Mouse (Mus musculus): ENCODE measurements around the gene Cfd. TPM values are rescaled to one million over a fixed set of nuclear protein-coding genes. Genes with fewer than 3 reads are reported as not detected.

The Cfd gene
- polyA plus RNA-seq, 1 experiment from 2014 or later: not detected

GRCm38 (mm10) chr10:79853860-79854795 is 36.5 kb upstream of the Cfd start, which contains the start of gene Ptbp1:
Gene Ptbp1, plus strand, starts transcription at chr10:79854427.
- Histone ChIP-seq H3K9ac (ENCODE audit: low read depth, low read length) (peak within 1 kb of the TSS; percentile 97), H3K4me1 (ENCODE audit: control insufficient read depth, insufficient read depth, low read depth, low read length) (peaks cover 54% of the 10 kb centered on the region), H3K36me3 (ENCODE audit: control insufficient read depth, insufficient read depth, low read length) (peaks cover under 1% of the 10 kb centered on the region), H3K4me3 (ENCODE audit: low read length) (peak within 1 kb of the TSS; percentile 93), H3K9me3 (ENCODE audit: control insufficient read depth, low read length) (no peaks in the 10 kb centered on the region), H3K27me3 (replicated peaks; ENCODE audit: control insufficient read depth, insufficient read depth, low read length) (no peaks in the 10 kb centered on the region), H3K27ac (ENCODE audit: low read depth, low read length) (peak within 1 kb of the TSS; percentile 100), H3K4me2 (ENCODE audit: low read length) (peak within 1 kb of the TSS; percentile 76)
- WGBS: under 1% methylated on average over 74 of the region's 75 CpGs
- peak; percentile 95 for ATAC-seq

- Histone ChIP-seq H3K4me2 (ENCODE audit: low read length) (peak overlapping the region; percentile 76), H3K36me3 (ENCODE audit: control insufficient read depth, insufficient read depth, low read length) (peaks cover 9% of the 10 kb centered on the region), H3K9me3 (ENCODE audit: control insufficient read depth, low read length) (no peaks in the 10 kb centered on the region), H3K4me1 (ENCODE audit: control insufficient read depth, insufficient read depth, low read depth, low read length) (peaks cover 61% of the 10 kb centered on the region), H3K27me3 (replicated peaks; ENCODE audit: control insufficient read depth, insufficient read depth, low read length) (no peaks in the 10 kb centered on the region), H3K9ac (ENCODE audit: low read depth, low read length) (peak overlapping the region; percentile 97), H3K27ac (ENCODE audit: low read depth, low read length) (peak overlapping the region; percentile 100), H3K4me3 (ENCODE audit: low read length) (peak overlapping the region; percentile 93)
- WGBS: under 1% methylated on average over 82 of the region's 83 CpGs
- ATAC-seq: peak; percentile 6
Observed at GRCm38 (mm10) chr10:79854801-79855541, 35.7 kb upstream of the Cfd start.

GRCm38 (mm10) chr10:79855558-79856184 is 35.0 kb upstream of the Cfd start:
- Histone ChIP-seq H3K4me2 (ENCODE audit: low read length) (peak overlapping the region; percentile 76), H3K27me3 (replicated peaks; ENCODE audit: control insufficient read depth, insufficient read depth, low read length) (no peaks in the 10 kb centered on the region), H3K4me1 (ENCODE audit: control insufficient read depth, insufficient read depth, low read depth, low read length) (peaks cover 61% of the 10 kb centered on the region), H3K27ac (ENCODE audit: low read depth, low read length) (peak overlapping the region; percentile 100), H3K9ac (ENCODE audit: low read depth, low read length) (peak overlapping the region; percentile 97), H3K4me3 (ENCODE audit: low read length) (peak overlapping the region; percentile 93), H3K9me3 (ENCODE audit: control insufficient read depth, low read length) (no peaks in the 10 kb centered on the region), H3K36me3 (ENCODE audit: control insufficient read depth, insufficient read depth, low read length) (peaks cover 16% of the 10 kb centered on the region)
- ATAC-seq: no peak
- WGBS: 2% methylated on average over 10 of the region's 10 CpGs

- H3K9me3 ChIP-seq (ENCODE audit: control insufficient read depth, low read length): no peaks in the 10 kb centered on the region
- ATAC-seq: no peak
- peak overlapping the region; percentile 76 for H3K4me2 ChIP-seq (ENCODE audit: low read length)
- peak overlapping the region; percentile 93 for H3K4me3 ChIP-seq (ENCODE audit: low read length)
- H3K27ac ChIP-seq (ENCODE audit: low read depth, low read length): peak overlapping the region; percentile 13; the same call in 1 of the 2 replicates
- peaks cover 22% of the 10 kb centered on the region for H3K36me3 ChIP-seq (ENCODE audit: control insufficient read depth, insufficient read depth, low read length)
- H3K9ac ChIP-seq (ENCODE audit: low read depth, low read length): peak overlapping the region; percentile 97
- WGBS: 32% methylated on average over 6 of the region's 6 CpGs
- H3K27me3 ChIP-seq (replicated peaks; ENCODE audit: control insufficient read depth, insufficient read depth, low read length): no peaks in the 10 kb centered on the region
- peaks cover 61% of the 10 kb centered on the region for H3K4me1 ChIP-seq (ENCODE audit: control insufficient read depth, insufficient read depth, low read depth, low read length)
Observed at GRCm38 (mm10) chr10:79856280-79856679, 34.4 kb upstream of the Cfd start.

- Histone ChIP-seq H3K4me3 (ENCODE audit: low read length) (peak overlapping the region; percentile 93), H3K4me1 (ENCODE audit: control insufficient read depth, insufficient read depth, low read depth, low read length) (peaks cover 59% of the 10 kb centered on the region), H3K4me2 (ENCODE audit: low read length) (peak overlapping the region; percentile 76), H3K9ac (ENCODE audit: low read depth, low read length) (peak overlapping the region; percentile 97), H3K27ac (ENCODE audit: low read depth, low read length) (peak overlapping the region; percentile 13; the same call in 1 of the 2 replicates), H3K27me3 (replicated peaks; ENCODE audit: control insufficient read depth, insufficient read depth, low read length) (no peaks in the 10 kb centered on the region), H3K36me3 (ENCODE audit: control insufficient read depth, insufficient read depth, low read length) (peaks cover 28% of the 10 kb centered on the region), H3K9me3 (ENCODE audit: control insufficient read depth, low read length) (no peaks in the 10 kb centered on the region)
- no peak for ATAC-seq
- 43% methylated on average over 7 of the region's 7 CpGs for WGBS
Observed at GRCm38 (mm10) chr10:79856704-79857451, 33.8 kb upstream of the Cfd start.

GRCm38 (mm10) chr10:79857452-79857811 is 33.2 kb upstream of the Cfd start:
- peaks cover 34% of the 10 kb centered on the region for H3K36me3 ChIP-seq (ENCODE audit: control insufficient read depth, insufficient read depth, low read length)
- no peak for ATAC-seq
- peak overlapping the region; percentile 93 for H3K4me3 ChIP-seq (ENCODE audit: low read length)
- no peak overlapping the region; the same call in 1 of the 2 replicates for H3K27ac ChIP-seq (ENCODE audit: low read depth, low read length)
- 18% methylated on average over 4 of the region's 4 CpGs for WGBS
- H3K27me3 ChIP-seq (replicated peaks; ENCODE audit: control insufficient read depth, insufficient read depth, low read length): no peaks in the 10 kb centered on the region
- H3K4me1 ChIP-seq (ENCODE audit: control insufficient read depth, insufficient read depth, low read depth, low read length): peaks cover 53% of the 10 kb centered on the region
- H3K9me3 ChIP-seq (ENCODE audit: control insufficient read depth, low read length): no peaks in the 10 kb centered on the region
- H3K9ac ChIP-seq (ENCODE audit: low read depth, low read length): peak overlapping the region; percentile 41; the same call in 1 of the 2 replicates
- H3K4me2 ChIP-seq (ENCODE audit: low read length): peak overlapping the region; percentile 76

GRCm38 (mm10) chr10:79857894-79858293 is 32.8 kb upstream of the Cfd start:
- H3K4me3 ChIP-seq (ENCODE audit: low read length): peak overlapping the region; percentile 9
- no peak for ATAC-seq
- WGBS: 61% methylated on average over 2 of the region's 2 CpGs
- H3K4me2 ChIP-seq (ENCODE audit: low read length): peak overlapping the region; percentile 76
- peaks cover 38% of the 10 kb centered on the region for H3K36me3 ChIP-seq (ENCODE audit: control insufficient read depth, insufficient read depth, low read length)
- H3K9ac ChIP-seq (ENCODE audit: low read depth, low read length): peak overlapping the region; percentile 41; the same call in 1 of the 2 replicates
- H3K27me3 ChIP-seq (replicated peaks; ENCODE audit: control insufficient read depth, insufficient read depth, low read length): no peaks in the 10 kb centered on the region
- peak overlapping the region; percentile 26 for H3K27ac ChIP-seq (ENCODE audit: low read depth, low read length)
- H3K9me3 ChIP-seq (ENCODE audit: control insufficient read depth, low read length): no peaks in the 10 kb centered on the region
- H3K4me1 ChIP-seq (ENCODE audit: control insufficient read depth, insufficient read depth, low read depth, low read length): peaks cover 48% of the 10 kb centered on the region

GRCm38 (mm10) chr10:79858416-79859074 is 32.1 kb upstream of the Cfd start:
- H3K27me3 ChIP-seq (replicated peaks; ENCODE audit: control insufficient read depth, insufficient read depth, low read length): no peaks in the 10 kb centered on the region
- ATAC-seq: no peak
- H3K9me3 ChIP-seq (ENCODE audit: control insufficient read depth, low read length): no peaks in the 10 kb centered on the region
- H3K4me2 ChIP-seq (ENCODE audit: low read length): peak overlapping the region; percentile 76
- H3K36me3 ChIP-seq (ENCODE audit: control insufficient read depth, insufficient read depth, low read length): peaks cover 40% of the 10 kb centered on the region
- H3K4me1 ChIP-seq (ENCODE audit: control insufficient read depth, insufficient read depth, low read depth, low read length): peaks cover 45% of the 10 kb centered on the region
- WGBS: 42% methylated on average over 17 of the region's 17 CpGs
- H3K4me3 ChIP-seq (ENCODE audit: low read length): peak overlapping the region; percentile 4; the same call in 1 of the 2 replicates
- peak overlapping the region; percentile 26 for H3K27ac ChIP-seq (ENCODE audit: low read depth, low read length)
- no peak overlapping the region for H3K9ac ChIP-seq (ENCODE audit: low read depth, low read length)
